Mouse (Mus musculus) CH12.LX (cell line): ENCODE measurements around the gene Retnlb. TPM values are rescaled to one million over a fixed set of nuclear protein-coding genes. Genes with fewer than 3 reads are reported as not detected.

Experiments
- DNase-seq: peaks from one replicate; pipeline ENCODE4 v3.0.0-alpha.2; 2013; ENCODE audit errors: extremely low read depth
- H3K27ac ChIP-seq: 2 replicates; pipeline ENCODE4 v1.5.1; 2012; ENCODE audit warnings: low read depth, mild to moderate bottlenecking, control low read depth, moderate library complexity; ENCODE audit not compliant: insufficient read depth
- H3K27me3 ChIP-seq: replicated peaks from 2 replicates; pipeline ENCODE3; 2012; ENCODE audit warnings: inconsistent platforms
- H3K36me3 ChIP-seq, 2 experiments: replicated peaks in 1 of 2; 2 replicates each; pipeline versions ENCODE3 to v1.6.1; 2012; ENCODE audit warnings: inconsistent platforms in 1 of 2, low read length in 1 of 2, mild to moderate bottlenecking in 1 of 2, mixed read lengths in 1 of 2, moderate library complexity in 1 of 2; ENCODE audit not compliant: control insufficient read depth in 1 of 2, insufficient read depth in 1 of 2
- H3K4me1 ChIP-seq, 2 experiments: 2 replicates each; pipeline ENCODE4 v1.6.1; 2012; ENCODE audit warnings: inconsistent platforms in 1 of 2, moderate library complexity in 1 of 2; ENCODE audit not compliant: insufficient read depth in 2 of 2, control insufficient read depth in 1 of 2
- H3K4me2 ChIP-seq: 2 replicates; pipeline ENCODE4 v1.6.1; 2012; ENCODE audit warnings: low read depth, mild to moderate bottlenecking, control low read depth; ENCODE audit not compliant: poor library complexity, insufficient read depth, severe bottlenecking
- H3K4me3 ChIP-seq, 3 experiments: fragments of 150-350 bp in 1 of 3; sonication (generic) in 1 of 3; replicated peaks in 1 of 3; 2 replicates each; pipeline versions ENCODE3 to v1.5.1; 2011 to 2012; ENCODE audit warnings: low read depth in 2 of 3, low read length in 2 of 3, mild to moderate bottlenecking in 2 of 3, moderate library complexity in 2 of 3, control low read depth in 1 of 3, improper control_type of control experiment in 1 of 3, inconsistent platforms in 1 of 3, mixed read lengths in 1 of 3; ENCODE audit not compliant: poor library complexity in 1 of 3
- H3K79me2 ChIP-seq: replicated peaks from 2 replicates; pipeline ENCODE4 v1.6.1; 2012; ENCODE audit warnings: mild to moderate bottlenecking, moderate library complexity; ENCODE audit not compliant: control insufficient read depth, poor library complexity, insufficient read depth, severe bottlenecking; ENCODE audit errors: extremely low read depth
- H3K9ac ChIP-seq: 2 replicates; pipeline ENCODE4 v1.6.1; 2012; ENCODE audit warnings: low read depth, mild to moderate bottlenecking, control low read depth, moderate library complexity; ENCODE audit not compliant: insufficient read depth
- H3K9me3 ChIP-seq: replicated peaks from 2 replicates; pipeline ENCODE3; 2012; ENCODE audit warnings: low read length, inconsistent platforms, mixed read lengths
- BHLHE40 ChIP-seq: IDR thresholded peaks from 2 replicates; pipeline ENCODE4 v1.6.1; 2011; ENCODE audit warnings: mild to moderate bottlenecking, low read depth, low read length, improper control_type of control experiment
- CTCF ChIP-seq, 2 experiments: IDR thresholded peaks in 1 of 2; conservative IDR thresholded peaks in 1 of 2; 2 replicates each; pipeline ENCODE4 v1.5.1; 2011 to 2012; ENCODE audit warnings: low read depth in 2 of 2, low read length in 2 of 2, improper control_type of control experiment in 1 of 2, inconsistent platforms in 1 of 2, mild to moderate bottlenecking in 1 of 2, moderate library complexity in 1 of 2
- EP300 ChIP-seq: IDR thresholded peaks from 2 replicates; pipeline ENCODE4 v1.6.1; 2011; ENCODE audit warnings: low read length, improper control_type of control experiment
- KAT2A ChIP-seq: IDR thresholded peaks from 2 replicates; pipeline ENCODE4 v1.6.1; 2012; ENCODE audit warnings: low read length, improper control_type of control experiment, inconsistent platforms; ENCODE audit not compliant: insufficient replicate concordance
- NELFE ChIP-seq: IDR thresholded peaks from 2 replicates; pipeline ENCODE4 v1.6.1; 2011; ENCODE audit warnings: low read depth, low read length, improper control_type of control experiment
- RAD21 ChIP-seq: IDR thresholded peaks from 2 replicates; pipeline ENCODE4 v1.6.1; 2011; ENCODE audit warnings: low read depth, mild to moderate bottlenecking, low read length, improper control_type of control experiment, moderate library complexity
- SIN3A ChIP-seq: IDR thresholded peaks from 2 replicates; pipeline ENCODE4 v1.6.1; 2012; ENCODE audit warnings: low read length, improper control_type of control experiment, inconsistent platforms
- SMC3 ChIP-seq: IDR thresholded peaks from 2 replicates; pipeline ENCODE4 v1.6.1; 2011; ENCODE audit warnings: low read depth, low read length, improper control_type of control experiment
- TBP ChIP-seq: conservative IDR thresholded peaks from 2 replicates; pipeline ENCODE4 v1.6.1; 2011; ENCODE audit warnings: low read depth, low read length, improper control_type of control experiment
- ZC3H11A ChIP-seq: IDR thresholded peaks from 2 replicates; pipeline ENCODE4 v1.6.1; 2012; ENCODE audit warnings: low read depth, mild to moderate bottlenecking, inconsistent platforms, low read length, improper control_type of control experiment
- ZMIZ1 ChIP-seq: IDR thresholded peaks from 2 replicates; pipeline ENCODE4 v1.6.1; 2012; ENCODE audit warnings: low read depth, mild to moderate bottlenecking, inconsistent platforms, low read length, improper control_type of control experiment
- ZNF384 ChIP-seq: IDR thresholded peaks from 2 replicates; pipeline ENCODE4 v1.6.1; 2012; ENCODE audit warnings: low read depth, low read length, improper control_type of control experiment, inconsistent platforms
- dilution Hi-C: fragments of 300-500 bp; cut with MboI; formaldehyde crosslinking; loops from 2 replicates; pipeline ENCODE4 v1.14.3; 2020; ENCODE audit warnings: low sequenced_read_pairs; ENCODE audit not compliant: extremely low pct_unique_long_range_greater_than_20kb, extremely low pct_ligation_motif_present
- in situ Hi-C: fragments of 300-500 bp; cut with MboI; formaldehyde crosslinking; loops from 3 replicates; pipeline ENCODE4 v1.14.3; 2019; ENCODE audit warnings: low sequenced_read_pairs, low pct_ligation_motif_present, low pct_unique_long_range_greater_than_20kb, mixed read lengths
- polyA plus RNA-seq: library from polyadenylated mRNA; unstranded; fragments of >175 nt; gene quantifications from 2 replicates; pipeline ENCODE4 v1.2.1, GENCODE M21; 2012; ENCODE audit warnings: low read depth; ENCODE audit not compliant: insufficient read length
- total RNA-seq, 2 experiments: library from RNA; depleted of rRNA; stranded (reverse); fragments of 300-350 nt in 1 of 2; fragments of >200 nt in 1 of 2; gene quantifications; 2 replicates each; pipeline ENCODE4 v1.2.3; 2012 to 2014

Gene Retnlb
- total and polyA plus RNA-seq, 3 experiments: not detected

DNA sequence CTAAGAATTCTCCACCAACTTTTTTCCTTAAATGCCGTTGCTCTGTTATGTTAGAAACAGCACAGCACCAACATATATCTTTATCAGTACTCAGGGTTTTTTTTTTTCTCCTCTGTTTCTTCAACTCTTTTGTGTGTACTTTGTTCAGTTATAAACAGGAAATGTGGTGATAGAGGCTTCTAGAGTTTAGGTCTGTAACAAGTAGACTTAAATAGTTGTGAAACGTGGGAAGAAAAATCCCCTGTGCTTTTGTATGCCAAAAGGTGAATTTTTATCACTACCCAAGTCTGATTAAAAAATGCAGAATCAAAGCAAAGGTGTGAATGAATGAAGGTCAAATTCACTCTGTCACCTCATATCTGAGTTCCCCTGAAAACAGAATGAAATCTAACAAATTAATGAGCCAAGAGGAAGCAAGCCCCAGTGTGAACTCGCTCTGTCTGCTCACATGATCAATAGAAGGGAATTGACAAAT lies 44.6 kb upstream of the Retnlb start, which contains the start of gene Trat1:
Gene Trat1, minus strand, starts transcription at position 51 of the 475 bp plus-strand sequence.
- no peak for TF ChIP-seq NELFE
- TF ChIP-seq ZMIZ1: no peak
- Histone ChIP-seq H3K36me3 (no peaks in the 10 kb centered on the region), H3K9me3 (peaks cover 22% of the 10 kb centered on the region), H3K4me1 (no peaks in the 10 kb centered on the region), H3K9ac (no peak within 1 kb of the TSS), H3K4me3 (no peak within 1 kb of the TSS), H3K27ac (no peak within 1 kb of the TSS), H3K4me2 (no peak within 1 kb of the TSS), H3K27me3 (no peaks in the 10 kb centered on the region), H3K79me2 (no peaks in the 10 kb centered on the region)
- in situ Hi-C loops (no loop called here), dilution Hi-C loops (no loop called here)
- DNase-seq: no peak

DNA sequence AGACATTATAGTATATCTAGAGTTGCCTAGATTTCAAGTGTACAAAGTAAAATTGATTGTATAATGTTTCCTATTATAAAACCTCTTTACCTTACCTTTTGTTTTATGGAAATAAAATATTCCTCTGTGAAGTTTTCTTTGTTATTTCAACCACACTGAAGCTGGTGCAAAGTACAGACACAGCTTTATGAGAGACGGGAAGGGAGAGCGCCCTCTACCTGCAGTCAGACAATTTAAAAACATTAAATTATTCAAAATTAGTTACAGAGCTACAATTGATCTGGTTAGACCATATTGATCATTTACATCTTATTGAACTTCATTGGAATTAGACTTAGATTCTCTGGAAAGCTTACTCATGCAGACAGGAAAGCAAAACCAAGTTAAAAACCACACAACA lies 39.4 kb upstream of the Retnlb start:
- Histone ChIP-seq H3K4me2 (no peak overlapping the region), H3K79me2 (no peaks in the 10 kb centered on the region), H3K9me3 (peaks cover 16% of the 10 kb centered on the region), H3K4me3 (no peak overlapping the region), H3K9ac (no peak overlapping the region), H3K4me1 (no peaks in the 10 kb centered on the region), H3K36me3 (no peaks in the 10 kb centered on the region), H3K27ac (no peak overlapping the region), H3K27me3 (no peaks in the 10 kb centered on the region)
- DNase-seq: no peak
- dilution Hi-C loops (no loop called here), in situ Hi-C loops (no loop called here)
- no peak for TF ChIP-seq BHLHE40
- no peak for TF ChIP-seq SIN3A
- TF ChIP-seq RAD21: peak; percentile 26
- no peak for TF ChIP-seq TBP
- peak; percentile 40 for TF ChIP-seq SMC3
- no peak for TF ChIP-seq KAT2A
- peak in 1 of 2 experiments; percentile 67; a peak in 2 of 4 replicates for TF ChIP-seq CTCF (conservative IDR thresholded peaks at IDR 0.05 in 1 of 2, IDR thresholded peaks at IDR 0.05 in 1 of 2; ENCODE audit: low read depth in 2 of 2, low read length in 2 of 2)
- TF ChIP-seq ZC3H11A: no peak

DNA sequence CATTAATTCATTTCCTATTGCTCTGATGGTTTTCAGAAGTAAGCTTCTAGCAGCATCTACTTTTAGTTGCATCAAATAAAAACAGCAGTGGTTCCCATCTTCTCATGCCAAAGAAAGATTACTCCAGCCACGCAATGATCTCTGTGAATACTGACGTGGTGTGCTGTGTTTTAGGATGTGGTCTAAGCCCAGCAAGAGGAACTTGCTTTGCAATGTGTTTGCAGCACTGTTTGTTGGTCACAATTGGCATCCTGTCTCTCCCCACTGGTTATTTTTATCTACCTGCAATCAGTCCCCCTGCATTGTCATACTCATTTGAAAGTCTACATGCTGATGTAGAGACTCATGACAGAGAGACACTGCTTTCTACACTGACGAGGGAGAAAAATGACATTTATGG lies 30.4 kb upstream of the Retnlb start:
- dilution Hi-C loops (no loop called here), in situ Hi-C loops (no loop called here)
- no peak overlapping the region for H3K4me3 ChIP-seq
- no peak overlapping the region for H3K4me2 ChIP-seq
- peaks cover 33% of the 10 kb centered on the region for H3K9me3 ChIP-seq
- H3K79me2 ChIP-seq: no peaks in the 10 kb centered on the region
- no peak overlapping the region for H3K27ac ChIP-seq
- peaks cover 7 to 10% of the 10 kb centered on the region in 2 experiments; a peak in 2 of 4 replicates for H3K4me1 ChIP-seq
- no peaks in the 10 kb centered on the region for H3K27me3 ChIP-seq
- H3K36me3 ChIP-seq: no peaks in the 10 kb centered on the region
- no peak overlapping the region for H3K9ac ChIP-seq
- TF ChIP-seq EP300: no peak
- no peak for TF ChIP-seq ZNF384
- DNase-seq: no peak
